Mouse (Mus musculus) forebrain, embryonic 10.5 days (tissue): ENCODE results near the gene Lce1c. TPM values are rescaled to one million over a fixed set of nuclear protein-coding genes. Genes with fewer than 3 reads are reported as not detected.

ENCODE experiments used
- DNase-seq: peaks from one replicate; pipeline ENCODE4 v3.0.0-alpha.2; 2017; ENCODE audit warnings: low spot score; ENCODE audit errors: extremely low spot score
- H3K27ac ChIP-seq: fragments of 300-500 bp; sonication (generic); 2 replicates; pipeline ENCODE4 v1.5.1; 2016; ENCODE audit warnings: mild to moderate bottlenecking
- H3K27me3 ChIP-seq: fragments of 300-500 bp; sonication (generic); 2 replicates; pipeline ENCODE4 v1.6.1; 2016; ENCODE audit warnings: mild to moderate bottlenecking; ENCODE audit not compliant: poor library complexity, severe bottlenecking
- H3K36me3 ChIP-seq: fragments of 300-500 bp; sonication (generic); replicated peaks from 2 replicates; pipeline ENCODE4 v1.6.1; 2016; ENCODE audit warnings: mild to moderate bottlenecking, moderate library complexity
- H3K4me1 ChIP-seq: fragments of 300-500 bp; sonication (generic); 2 replicates; pipeline ENCODE4 v1.6.1; 2016
- H3K4me3 ChIP-seq: fragments of 300-500 bp; sonication (generic); 2 replicates; pipeline ENCODE4 v1.5.1; 2016; ENCODE audit warnings: mild to moderate bottlenecking, moderate library complexity
- H3K9me3 ChIP-seq: fragments of 300-500 bp; sonication (generic); 2 replicates; pipeline ENCODE4 v1.6.1; 2016; ENCODE audit warnings: mild to moderate bottlenecking, moderate library complexity
- WGBS: fragments of 180-500 bp; shearing (Covaris S2); methylation state at CpG from one replicate; pipeline ENCODE4 v1.1.7; 2016; 5-methylcytosine and 5-hydroxymethylcytosine counted together
- polyA plus RNA-seq: library from polyadenylated mRNA; unstranded; fragments of >200 nt; fragmentation: Nextera tagmentation; extraction: Ambion mirVana; gene quantifications from 2 replicates; pipeline ENCODE4 v1.2.1, GENCODE M21; 2016

The Lce1c gene
- polyA plus RNA-seq, 1 experiment from 2014 or later, result not detected

GRCm38 (mm10) chr3:92720250-92720649 is 41.2 kb downstream of the Lce1c start, which contains the start of gene Lce1f:
Gene Lce1f, minus strand, starts transcription at chr3:92720350.
- Histone ChIP-seq H3K4me1 (no peaks in the 10 kb centered on the region), H3K27me3 (no peaks in the 10 kb centered on the region), H3K27ac (no peak within 1 kb of the TSS), H3K36me3 (no peaks in the 10 kb centered on the region), H3K9me3 (no peaks in the 10 kb centered on the region), H3K4me3 (no peak within 1 kb of the TSS)
- WGBS, result 80% methylated on average over 3 of the region's 3 CpGs
- DNase-seq, result no peak

DNA sequence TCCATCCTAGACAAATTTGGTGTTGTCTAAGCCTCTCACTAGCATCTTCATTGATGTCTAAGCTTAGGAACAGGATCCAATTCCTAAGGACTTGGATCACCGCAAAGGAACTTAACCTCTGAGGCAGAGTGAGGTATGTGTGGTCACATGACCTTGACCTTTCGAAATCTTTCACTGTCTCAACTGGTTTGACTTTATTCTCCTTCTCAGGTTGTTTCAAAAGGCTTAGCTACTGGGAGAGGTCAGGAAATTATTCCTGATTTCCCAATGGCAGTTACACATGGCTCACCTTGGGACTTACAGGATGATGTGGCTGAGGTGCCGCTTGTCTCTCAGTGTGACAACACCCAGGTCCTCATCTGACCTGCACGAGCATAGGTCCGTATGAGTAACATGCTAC is 43.6 kb downstream of the Lce1c start:
- Histone ChIP-seq H3K9me3 (no peaks in the 10 kb centered on the region), H3K36me3 (no peaks in the 10 kb centered on the region), H3K4me1 (no peaks in the 10 kb centered on the region), H3K27me3 (no peaks in the 10 kb centered on the region), H3K27ac (no peak overlapping the region), H3K4me3 (no peak overlapping the region)
- WGBS, result 94% methylated on average over 5 of the region's 5 CpGs
- no peak for DNase-seq

Other genes with a start within 250 kb of the Lce1c start
- gene Gm9774, start 249.8 kb upstream of the Lce1c start, polyA plus RNA-seq, result 7.9 and 10.0 TPM in 2 replicates
- gene Sprr2k, start 246.7 kb upstream of the Lce1c start, polyA plus RNA-seq, result not detected in 2 replicates
- not detected in 2 replicates for gene Sprr1b, start 240.5 kb upstream of the Lce1c start, polyA plus RNA-seq
- not detected in 2 replicates for gene Sprr3, start 220.5 kb upstream of the Lce1c start, polyA plus RNA-seq
- not detected in 2 replicates for gene Sprr1a, start 193.4 kb upstream of the Lce1c start, polyA plus RNA-seq
- gene Sprr4, start 178.8 kb upstream of the Lce1c start, polyA plus RNA-seq, result not detected in 2 replicates
- gene 2310046K23Rik, start 144.7 kb upstream of the Lce1c start, polyA plus RNA-seq, result not detected in 2 replicates
- not detected in 2 replicates for gene Ivl, start 105.5 kb upstream of the Lce1c start, polyA plus RNA-seq
- gene Smcp, start 90.2 kb upstream of the Lce1c start, polyA plus RNA-seq, result not detected in 2 replicates
- not detected in 2 replicates for gene 2210017I01Rik, start 71.8 kb upstream of the Lce1c start, polyA plus RNA-seq
- gene Lce6a, start 57.6 kb upstream of the Lce1c start, polyA plus RNA-seq, result not detected in 2 replicates
- gene Lce1a1, start 30.9 kb upstream of the Lce1c start, polyA plus RNA-seq, result not detected in 2 replicates
- gene Lce1b, start 22.3 kb upstream of the Lce1c start, polyA plus RNA-seq, result not detected in 2 replicates
- gene Lce1a2, start 8.9 kb upstream of the Lce1c start, polyA plus RNA-seq, result not detected in 2 replicates
- not detected in 2 replicates for gene Lce1d, start 8.0 kb downstream of the Lce1c start, polyA plus RNA-seq
- gene Lce1e, start 29.8 kb downstream of the Lce1c start, polyA plus RNA-seq, result not detected in 2 replicates
- not detected in 2 replicates for gene Lce1f, start 41.1 kb downstream of the Lce1c start, polyA plus RNA-seq
- not detected in 2 replicates for gene Gm38119, start 59.8 kb downstream of the Lce1c start, polyA plus RNA-seq
- not detected in 2 replicates for gene Lce1g, start 73.1 kb downstream of the Lce1c start, polyA plus RNA-seq
- not detected in 2 replicates for gene Lce1h, start 85.8 kb downstream of the Lce1c start, polyA plus RNA-seq
- not detected in 2 replicates for gene Lce1i, start 99.7 kb downstream of the Lce1c start, polyA plus RNA-seq
- gene Lce1j, start 111.3 kb downstream of the Lce1c start, polyA plus RNA-seq, result not detected in 2 replicates
- gene Lce1k, start 128.6 kb downstream of the Lce1c start, polyA plus RNA-seq, result not detected in 2 replicates
- gene Kprp, start 148.0 kb downstream of the Lce1c start, polyA plus RNA-seq, result not detected in 2 replicates
- gene Lce1l, start 172.0 kb downstream of the Lce1c start, polyA plus RNA-seq, result not detected in 2 replicates
- not detected in 2 replicates for gene 2310050C09Rik, start 191.0 kb downstream of the Lce1c start, polyA plus RNA-seq
- gene Lce3a, start 247.0 kb downstream of the Lce1c start, polyA plus RNA-seq, result not detected in 2 replicates